Mouse (Mus musculus): Measurements from ENCODE around the gene Mta2.

DNA sequence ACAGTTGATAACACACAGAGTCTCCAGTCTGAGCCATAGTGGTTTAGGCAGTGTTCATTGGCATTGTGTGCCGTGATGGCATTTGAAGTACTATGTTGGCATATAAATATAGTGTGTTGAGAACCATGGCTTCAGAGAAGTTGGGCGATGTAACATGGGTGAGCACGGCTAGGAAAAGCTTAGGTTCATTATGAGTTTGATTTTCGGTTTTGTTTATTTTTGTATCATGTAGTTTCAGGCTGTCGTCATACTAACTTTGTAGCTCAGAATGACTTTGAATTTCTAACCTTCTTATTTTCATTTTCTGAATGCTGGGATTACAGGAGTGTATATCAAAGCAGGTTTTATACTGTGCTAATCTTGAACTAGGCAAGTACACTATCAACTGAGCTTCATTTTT is 38.3 kb upstream of the Mta2 start:
- TF ChIP-seq CTCF (IDR thresholded peaks at IDR 0.05; ENCODE audit: control insufficient read depth, insufficient read depth, insufficient replicate concordance, low read depth, low read length) (no peak), POLR2A (IDR thresholded peaks at IDR 0.05; ENCODE audit: control insufficient read depth, low read depth, low read length) (no peak)
